Mouse (Mus musculus) spleen, postnatal 36 days (tissue): ENCODE data around the gene Fbxo34.
A peak's percentile ranks its signal among the peaks of the same experiment; 100 is the strongest.
"Not testable (repeated sequence)": the region's sequence is repeated elsewhere in the genome, so short reads cannot be mapped to it uniquely, and the experiment has no call there.

Experiments used
- DNase-seq, 2 experiments: peaks; one replicate each; pipeline ENCODE4 v3.0.0; 2022; ENCODE audit warnings: low spot score in 2 of 2, mixed read lengths in 1 of 2

Gene Fbxo34

DNA sequence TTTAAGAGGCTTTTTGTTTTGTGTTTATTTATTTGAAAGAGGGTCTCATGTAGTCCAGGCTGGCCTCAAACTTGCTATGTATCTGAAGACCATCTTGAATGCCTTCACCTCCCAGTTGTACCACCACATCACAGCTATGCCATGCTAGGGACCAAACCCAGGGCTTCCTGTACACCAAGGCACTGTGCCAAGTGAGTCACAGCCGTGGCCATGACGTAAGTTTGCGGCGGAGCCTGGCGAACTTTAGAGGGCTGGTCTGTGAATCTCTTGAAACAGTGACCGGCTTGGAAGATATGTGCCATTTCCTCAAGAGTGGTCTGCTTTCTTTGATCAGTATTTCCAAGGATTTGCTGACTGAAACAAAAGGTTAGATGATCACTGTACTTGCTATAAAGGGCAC, 68.4 kb downstream of the Fbxo34 start:
- DNase-seq: peak; percentile 20 to 31

DNA sequence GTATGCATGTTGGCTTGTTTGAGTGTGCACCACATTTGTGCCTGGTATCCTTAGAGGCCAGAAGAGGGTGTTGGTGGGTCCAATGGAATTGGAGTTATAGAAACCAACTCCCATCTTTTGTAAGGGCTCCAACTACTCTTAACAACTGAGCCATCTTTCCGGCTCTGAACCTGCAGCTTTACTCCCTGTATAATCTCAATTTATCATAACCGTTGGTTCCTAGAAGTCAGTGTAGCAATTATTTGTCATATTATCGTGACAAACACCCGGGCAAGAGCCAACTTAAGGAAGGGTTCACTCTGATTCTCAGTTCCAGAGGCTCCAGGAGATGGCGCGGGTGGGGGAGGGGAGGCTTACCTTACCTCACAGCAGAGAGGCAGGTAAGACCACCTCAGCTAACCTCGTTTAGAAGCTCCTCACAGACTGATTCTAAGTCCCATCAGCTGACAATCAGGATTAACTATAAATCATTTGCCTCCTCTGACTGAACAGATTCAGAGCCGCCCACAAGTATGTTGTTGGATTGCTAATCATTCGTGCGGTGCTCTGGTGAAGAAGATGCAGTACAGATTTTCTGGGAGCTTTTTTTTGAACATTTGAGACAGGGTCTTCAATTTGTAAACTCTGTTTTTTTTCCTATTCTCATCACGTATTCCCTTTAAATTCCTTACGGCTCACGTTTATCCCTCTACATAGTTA, 70.7 kb downstream of the Fbxo34 start:
- DNase-seq: no peak

DNA sequence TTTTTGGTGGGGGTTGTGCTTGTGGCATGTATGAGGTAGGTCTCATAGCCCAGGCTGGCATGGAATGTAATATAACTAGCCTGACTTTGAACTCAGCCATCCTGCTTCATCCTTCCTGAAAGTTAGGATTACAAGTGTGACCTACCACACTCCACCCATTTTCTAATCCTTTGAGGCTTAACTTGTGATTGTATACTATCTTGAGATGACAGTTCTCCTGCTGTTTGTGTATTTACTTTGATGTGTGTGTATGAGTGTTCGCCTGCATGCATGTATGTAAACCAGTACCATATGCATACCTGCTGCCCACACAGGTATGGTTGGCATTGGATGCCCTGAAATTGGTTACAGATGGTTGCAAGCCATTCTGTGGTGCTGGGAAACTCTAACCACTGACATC, 71.4 kb downstream of the Fbxo34 start:
- DNase-seq: no peak

DNA sequence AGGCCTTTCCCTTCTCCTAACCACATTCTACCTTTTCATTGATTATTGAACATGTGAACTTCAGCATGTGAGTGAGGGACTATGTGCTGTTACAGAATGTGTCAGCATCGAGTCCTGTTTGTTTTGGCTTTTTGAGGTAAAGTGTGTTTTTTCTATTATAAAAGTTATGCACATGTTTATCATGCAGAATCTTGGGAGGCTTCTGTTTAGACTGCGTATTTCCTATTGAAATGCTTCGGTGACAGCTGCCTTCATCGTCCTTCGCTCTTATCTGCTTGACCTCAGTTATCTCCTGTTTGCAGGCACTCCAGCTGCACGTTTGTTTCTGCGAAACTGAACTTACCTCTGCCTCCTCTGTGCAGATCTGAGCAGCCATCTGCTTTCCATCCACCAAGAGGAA, 72.1 kb downstream of the Fbxo34 start:
- DNase-seq: peak; percentile 47 to 68

DNA sequence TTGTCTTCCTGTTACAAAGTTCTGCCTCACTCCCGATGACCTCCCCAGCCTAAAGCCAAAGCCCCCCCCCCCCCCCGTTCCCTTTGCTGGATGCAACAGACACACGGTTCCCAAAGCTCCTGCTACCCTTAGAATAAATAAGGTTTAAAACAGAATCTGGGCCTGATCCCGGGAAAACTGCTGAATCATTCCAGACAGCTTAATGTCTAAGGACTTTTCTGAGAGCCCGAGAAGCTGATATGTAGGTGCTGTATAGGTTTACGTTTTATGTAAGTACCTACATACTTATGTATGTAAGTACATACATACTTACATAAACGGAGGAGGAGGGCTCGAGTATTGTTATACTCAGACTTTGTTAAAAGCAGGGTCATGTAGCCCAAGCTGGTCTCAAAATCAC, 75.2 kb downstream of the Fbxo34 start:
- no peak for DNase-seq

DNA sequence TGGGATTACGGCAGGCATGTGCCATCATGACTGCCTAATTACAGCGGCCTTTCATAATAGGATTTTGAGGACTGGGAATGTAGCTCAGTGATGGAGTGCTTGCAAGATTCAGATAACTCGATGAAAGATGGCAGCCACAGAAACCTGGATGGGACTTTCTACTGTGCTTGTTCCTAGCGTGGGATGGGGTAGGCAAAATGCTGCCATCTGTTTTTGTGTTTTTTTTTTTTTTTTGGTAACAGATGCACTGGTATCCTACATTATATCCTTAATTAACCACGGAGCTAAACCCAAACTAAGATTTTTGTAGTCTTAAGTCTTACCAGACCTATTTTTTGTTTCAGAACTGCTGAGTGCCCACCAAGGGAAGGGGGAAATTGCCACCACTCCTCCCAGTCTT, 75.6 kb downstream of the Fbxo34 start:
- no peak for DNase-seq

DNA sequence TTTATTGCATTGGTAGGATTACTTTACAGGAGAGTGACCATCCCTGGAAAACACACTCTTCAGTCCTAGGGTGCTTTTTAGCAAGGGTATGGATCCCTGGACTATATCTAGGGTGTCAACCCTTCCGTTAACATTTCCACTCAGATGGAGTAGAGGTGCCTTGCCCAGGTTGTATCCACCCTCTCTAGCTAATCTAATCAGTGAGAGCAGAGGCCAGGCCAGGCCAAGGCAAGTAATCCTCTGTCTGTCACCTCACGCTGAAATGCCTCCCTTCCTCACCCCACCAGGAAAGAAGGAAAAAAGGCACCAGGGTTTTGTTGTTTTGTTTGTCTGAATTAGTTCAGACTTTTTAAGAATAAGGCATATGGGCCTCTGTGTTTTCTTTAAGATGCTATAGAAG, 77.6 kb downstream of the Fbxo34 start:
- peak; percentile 26 to 53 for DNase-seq

DNA sequence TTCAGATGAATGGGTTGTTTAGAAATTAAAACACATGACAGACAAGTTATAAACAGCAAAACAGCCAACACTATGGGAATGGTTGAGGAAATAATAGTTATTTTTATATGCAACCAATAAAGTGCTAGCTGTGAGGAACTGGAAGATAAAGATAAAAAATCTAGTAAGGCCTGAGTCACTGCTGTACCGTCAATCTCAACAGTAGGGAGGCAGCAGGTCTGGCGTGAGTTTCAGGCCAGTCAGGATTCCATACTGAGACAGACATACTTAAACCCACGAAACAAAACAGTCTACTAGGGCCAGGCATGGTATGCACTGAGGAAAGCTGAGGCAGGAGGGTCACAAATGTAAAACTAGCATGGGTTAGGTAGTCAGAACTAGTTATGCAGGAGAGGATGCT, 78.1 kb downstream of the Fbxo34 start:
- no peak for DNase-seq

DNA sequence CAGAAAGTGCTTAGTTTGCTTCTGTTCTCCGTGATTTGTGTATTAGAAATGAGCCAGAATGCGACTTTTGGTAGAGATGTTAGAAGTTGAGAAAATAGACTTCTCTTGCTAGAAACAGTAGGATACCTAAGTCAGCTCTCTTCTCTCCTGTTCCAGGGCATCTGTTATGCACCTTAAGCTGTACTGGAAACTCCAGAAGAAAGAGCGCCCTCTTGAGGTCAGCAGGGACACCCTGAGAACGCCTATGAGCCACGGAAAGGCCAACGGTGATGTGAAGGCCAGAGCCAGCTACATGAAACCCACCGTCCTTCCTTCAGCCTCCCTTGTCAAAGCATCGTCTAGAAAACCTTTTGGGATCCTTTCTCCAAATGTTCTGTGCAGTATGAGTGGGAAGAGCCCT, 78.8 kb downstream of the Fbxo34 start:
- DNase-seq: peak; percentile 46 to 67

DNA sequence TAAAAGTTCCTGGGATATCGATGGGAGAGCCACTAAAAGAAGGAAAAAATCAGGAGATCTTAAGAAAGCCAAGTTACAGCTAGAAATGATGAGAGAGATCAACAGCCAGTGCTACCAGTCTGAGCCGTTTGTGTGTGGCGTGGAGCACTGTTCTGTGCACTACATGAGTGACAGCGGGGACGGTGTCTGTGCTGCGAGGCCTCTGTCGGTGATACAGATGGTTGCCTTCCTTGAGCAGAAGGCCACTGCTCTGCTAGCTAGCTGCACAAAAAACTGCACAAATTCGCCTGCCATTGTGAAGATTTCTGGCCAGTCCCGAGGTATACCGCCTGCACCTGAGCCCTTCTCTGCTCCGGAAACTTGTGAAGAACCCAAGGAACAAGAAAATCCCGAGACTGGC, 79.4 kb downstream of the Fbxo34 start:
- not testable (repeated sequence) for DNase-seq

DNA sequence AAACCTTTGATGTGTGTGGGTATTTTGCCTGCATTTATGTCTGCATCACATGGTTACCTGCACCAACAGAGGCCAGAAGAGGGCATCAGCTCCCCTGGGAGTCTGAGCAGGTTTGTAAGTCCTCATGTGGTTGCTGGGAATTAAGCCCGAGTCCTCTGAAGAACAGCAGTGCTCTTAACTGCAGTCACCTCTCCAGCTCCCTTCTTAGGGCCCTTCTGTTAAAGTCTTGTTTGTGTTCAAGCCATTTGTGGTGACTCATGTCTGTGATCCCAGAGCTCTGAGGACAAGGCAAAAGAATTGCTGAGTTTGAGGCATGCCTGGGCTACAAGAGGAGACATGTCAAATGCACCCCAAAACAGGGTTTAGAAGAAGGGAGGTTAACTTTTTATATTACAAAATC, 82.3 kb downstream of the Fbxo34 start:
- DNase-seq: no peak

DNA sequence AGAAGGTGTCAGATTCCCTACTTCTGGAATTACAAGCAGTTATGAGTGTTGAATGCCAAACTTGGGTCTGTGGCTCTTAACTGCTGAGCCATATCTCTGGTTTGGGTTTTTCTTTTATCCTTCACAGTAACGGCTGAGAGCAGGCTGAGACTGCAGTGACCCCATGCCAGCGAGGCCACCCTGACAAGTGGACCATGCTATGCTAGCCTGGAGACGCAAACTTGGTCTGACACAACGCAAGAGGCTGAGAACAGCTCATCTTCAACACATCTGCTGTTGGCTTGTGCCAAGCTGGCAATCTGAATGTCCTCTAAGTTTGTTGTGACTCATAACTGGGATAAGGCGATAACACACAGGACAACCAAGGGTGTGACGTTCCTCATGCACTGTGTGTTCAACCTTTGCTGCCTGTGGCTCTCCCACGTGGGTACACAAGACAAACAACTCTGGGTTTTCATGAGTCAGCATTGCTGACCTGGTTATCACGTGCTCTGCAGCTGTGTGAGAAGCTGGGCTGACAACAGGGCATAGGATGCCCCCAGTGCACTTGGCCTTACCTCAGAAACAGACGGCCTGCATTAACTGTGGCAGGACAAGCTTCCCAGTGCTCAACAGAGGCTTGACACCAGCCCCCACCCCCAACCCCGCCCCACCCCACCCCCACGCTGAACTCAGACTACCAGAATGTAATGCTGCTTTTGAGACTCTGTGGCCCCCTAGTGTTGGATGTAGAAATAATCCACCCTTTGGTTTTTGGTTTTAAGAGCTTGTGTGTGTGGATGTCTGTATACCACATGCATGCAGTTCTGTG, 83.3 kb downstream of the Fbxo34 start:
- peak; percentile 60 to 75 for DNase-seq

DNA sequence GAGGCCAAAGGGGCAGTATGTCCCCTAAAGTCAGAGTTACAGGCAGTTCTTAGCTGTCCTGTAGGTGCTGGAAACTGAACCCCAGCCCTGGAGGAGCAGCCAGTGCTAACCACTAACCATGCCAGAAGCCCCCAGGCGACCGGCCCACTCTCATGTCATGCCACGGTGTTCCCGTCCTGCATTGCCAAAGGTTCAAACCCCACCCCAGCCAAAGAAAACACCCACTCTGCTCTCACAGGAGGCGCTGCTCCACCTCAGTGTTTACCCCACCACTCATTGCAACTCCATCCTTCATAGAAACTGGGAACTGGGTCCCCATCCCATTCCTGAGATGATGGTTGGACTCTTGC, 83.9 kb downstream of the Fbxo34 start:
- no peak for DNase-seq

DNA sequence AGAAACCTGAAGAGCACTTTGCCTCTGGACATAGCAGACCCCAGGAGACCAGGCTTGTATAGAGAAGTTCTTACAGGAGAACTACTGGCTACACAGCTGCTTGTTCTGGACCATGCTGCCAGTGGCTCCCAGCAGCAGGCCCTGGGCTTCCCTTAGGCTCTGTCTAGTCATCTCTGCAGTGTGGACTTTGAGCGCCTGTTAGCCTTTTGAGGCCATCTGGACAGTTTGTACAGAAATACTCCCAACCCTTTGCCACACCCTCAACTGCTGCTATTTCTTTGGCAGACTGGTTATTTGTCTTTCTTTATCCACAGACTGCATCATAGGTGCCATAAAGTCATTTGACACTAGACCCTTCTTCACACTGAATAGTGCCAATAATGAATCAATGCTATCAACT, 84.9 kb downstream of the Fbxo34 start:
- DNase-seq: no peak

DNA sequence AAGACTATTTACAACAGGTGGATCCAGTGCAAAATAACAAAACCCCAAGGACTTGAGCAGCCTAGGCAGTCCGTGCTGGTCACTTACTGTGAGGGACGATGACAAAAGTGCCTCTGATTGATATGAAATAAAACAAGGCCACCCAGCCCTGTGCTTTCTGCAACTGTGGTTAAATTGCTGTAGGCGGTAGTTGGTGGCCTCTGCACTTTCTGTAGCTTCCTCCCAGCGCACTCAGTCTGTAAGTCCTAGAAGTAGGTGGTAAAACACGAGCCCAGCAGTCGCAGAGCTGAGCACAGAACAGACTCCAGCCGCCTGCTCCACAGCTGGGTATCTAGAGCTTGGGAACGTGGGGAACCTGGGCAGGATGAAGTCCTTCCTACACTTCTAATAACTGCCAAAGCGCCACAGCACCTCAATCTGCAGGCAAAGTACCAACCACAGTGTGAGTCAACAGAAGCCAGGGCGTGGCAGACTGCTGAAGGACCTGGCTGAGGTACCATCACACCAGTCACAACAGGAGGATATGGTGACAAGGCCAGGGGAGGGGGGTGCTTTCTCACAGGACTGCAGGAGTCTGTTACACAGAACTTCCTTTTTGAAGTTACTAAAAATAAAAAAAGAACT, 91.2 kb downstream of the Fbxo34 start:
- peak in 1 of 2 experiments; percentile 4 for DNase-seq

DNA sequence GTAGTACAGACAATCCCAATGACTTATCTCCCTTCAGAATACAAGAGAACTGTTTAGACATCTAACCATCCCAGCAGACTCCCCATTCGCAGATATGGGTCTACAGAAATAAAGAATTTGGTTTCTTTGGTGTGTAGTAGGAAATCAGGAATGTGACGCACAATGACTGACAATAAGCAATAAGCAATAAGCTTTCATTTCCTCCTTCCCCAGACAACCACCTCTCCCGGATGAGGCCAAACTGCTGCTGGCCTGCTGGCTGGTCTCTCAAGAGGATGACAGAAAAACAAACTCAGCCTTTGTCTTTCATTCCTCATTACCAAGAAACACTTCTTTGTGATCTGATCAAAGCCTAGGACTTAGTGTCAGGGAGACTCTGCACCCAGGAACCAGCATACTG, 92.1 kb downstream of the Fbxo34 start:
- DNase-seq: no peak

DNA sequence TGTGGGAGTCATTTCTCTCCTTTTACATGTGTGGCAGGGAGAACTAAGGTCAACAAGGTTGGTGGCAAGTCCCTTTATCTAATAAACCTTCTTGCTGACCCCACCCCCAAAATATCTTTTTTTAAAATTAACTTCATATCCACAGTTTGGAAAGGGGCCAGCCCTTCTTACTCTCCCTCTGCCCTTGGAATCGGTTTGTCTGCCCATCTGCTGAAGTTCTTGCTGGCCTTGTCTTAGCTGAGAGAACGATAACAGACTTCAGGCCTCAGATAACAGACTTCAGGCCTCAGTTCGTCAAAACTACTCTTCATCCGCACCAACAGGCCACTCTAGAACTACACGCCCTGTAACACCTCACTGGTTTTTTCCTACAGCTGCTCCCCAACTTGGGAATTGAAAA, 94.1 kb downstream of the Fbxo34 start:
- DNase-seq: peak in 1 of 2 experiments; percentile 21

DNA sequence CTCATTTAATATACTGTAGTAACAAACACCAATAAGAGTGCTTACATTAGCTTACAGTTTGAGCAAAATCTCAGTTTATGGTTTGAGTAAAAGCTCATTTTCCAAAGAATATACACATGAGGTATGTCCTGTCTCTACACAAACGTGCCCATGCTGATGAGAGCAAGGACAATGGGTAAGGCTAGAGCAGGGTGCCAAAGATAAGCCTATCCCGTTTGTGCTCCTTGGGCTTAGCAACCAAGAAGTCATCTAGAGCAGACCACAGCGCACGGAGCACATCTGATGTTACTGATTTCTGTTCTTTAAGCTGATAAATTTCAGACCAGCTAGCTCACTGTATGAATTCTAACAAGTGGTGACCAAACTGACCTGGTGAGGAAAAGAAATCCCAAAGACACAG, 94.7 kb downstream of the Fbxo34 start:
- DNase-seq: no peak

DNA sequence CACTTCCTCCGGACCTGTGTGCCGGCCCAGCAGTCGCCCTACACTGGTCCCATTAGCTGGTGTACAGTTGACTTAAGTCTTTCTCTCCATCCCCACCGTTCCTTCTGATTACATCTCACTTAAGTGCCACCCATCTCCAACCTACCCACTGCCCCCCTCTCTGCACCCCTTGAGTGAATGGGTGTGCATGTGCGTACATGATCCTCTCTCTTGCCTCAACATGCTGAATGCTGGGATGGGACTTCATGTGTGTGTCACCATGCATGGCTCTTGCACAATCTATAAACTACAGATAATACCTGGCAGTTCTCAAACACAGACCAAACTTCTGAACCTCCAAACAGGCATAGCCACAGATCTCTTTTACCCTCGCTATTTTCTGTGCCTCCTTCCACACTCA, 101.4 kb downstream of the Fbxo34 start:
- no peak for DNase-seq

DNA sequence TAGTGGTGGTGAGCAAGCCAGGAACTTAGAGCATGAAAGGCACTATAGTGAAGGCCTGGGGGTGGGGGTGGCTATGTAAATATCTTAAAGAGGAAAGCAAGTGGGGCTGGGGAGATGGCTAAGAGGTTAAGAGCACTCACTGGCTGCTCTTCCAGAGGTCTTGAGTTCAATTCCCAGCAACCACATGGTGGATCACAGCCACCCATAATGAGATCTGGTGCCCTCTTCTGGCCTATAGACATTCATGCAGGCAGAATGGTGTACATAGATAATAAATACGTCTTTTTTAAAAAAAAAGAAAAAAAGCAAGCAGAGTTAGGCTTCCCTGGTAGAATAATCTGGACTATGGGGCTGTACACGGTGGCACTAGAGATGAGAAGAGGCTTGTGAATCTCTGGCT, 103.2 kb downstream of the Fbxo34 start:
- DNase-seq: no peak

DNA sequence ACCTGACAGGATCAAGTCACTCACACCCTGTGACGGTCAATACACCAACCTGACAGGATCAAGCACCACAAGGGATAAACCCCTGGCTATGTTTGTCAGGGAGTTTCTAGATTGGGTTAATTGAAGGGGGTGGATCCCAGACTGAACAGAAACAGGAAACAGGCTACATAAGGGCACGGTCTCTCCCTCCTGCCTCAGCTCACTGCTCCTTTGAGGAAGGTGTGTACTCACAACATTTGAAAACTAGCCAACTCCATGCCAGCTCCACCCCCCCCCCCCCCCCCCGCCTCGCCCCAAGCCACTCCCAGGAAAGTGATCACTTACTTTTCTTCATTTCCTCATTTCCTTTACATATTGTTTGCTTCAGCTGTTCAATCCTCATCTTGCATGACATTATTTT, 104.0 kb downstream of the Fbxo34 start:
- no peak for DNase-seq

DNA sequence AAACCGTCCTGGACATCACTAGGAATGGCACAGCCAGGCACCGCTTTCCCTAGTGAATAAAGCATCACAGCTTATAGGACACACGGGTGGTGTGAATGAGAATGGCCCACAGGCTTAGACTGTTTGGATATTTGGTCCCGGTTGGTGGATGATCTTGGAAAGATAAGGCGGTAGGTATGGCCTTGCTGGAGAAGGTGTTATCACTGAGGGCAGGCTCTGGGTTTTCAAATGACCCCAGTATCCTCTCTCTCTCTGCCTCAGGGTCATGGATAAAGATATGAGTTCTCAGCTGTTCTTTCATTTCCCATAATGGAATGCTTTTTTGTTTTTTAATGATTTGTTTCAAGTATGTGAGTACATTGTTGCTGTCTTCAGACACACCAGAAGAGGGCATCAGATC, 105.0 kb downstream of the Fbxo34 start:
- DNase-seq: no peak

DNA sequence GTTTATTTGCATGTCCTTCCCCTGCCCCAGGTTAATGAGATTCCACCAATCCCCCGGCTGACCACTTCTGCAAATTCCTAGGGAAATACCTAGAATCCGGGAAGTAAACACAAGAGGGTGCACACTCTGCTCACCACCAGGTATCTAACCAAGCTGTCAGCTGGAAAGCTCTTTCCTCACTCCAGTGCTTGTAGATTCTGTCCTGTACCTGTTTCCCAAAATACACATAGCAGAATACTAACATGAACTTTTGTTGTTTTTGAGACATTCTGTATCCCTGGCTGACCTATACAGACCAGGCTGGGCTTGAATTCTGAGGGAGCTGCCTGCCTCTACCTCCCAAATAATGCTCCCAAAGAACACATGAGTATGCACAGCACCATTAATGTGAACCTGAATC, 110.5 kb downstream of the Fbxo34 start:
- no peak for DNase-seq
